Comparison of ENCODE assay signal across 8 mouse cellular contexts in genomic region chr5:48371890-48372766, GRCm38 (mm10). TPM values are rescaled to one million over a fixed set of nuclear protein-coding genes. Genes with fewer than 3 reads are reported as not detected.
A peak's percentile ranks its signal among the peaks of the same experiment; 100 is the strongest.
DNase-seq lines count a peak whose midpoint lies in the region; ATAC-seq lines count a peak whose summit lies in the region.

No protein-coding gene starts in this region.

- H3K9me3 ChIP-seq in hindbrain, embryonic 12.5 days (replicated peaks): no peaks in the 10 kb centered on the region

- peak overlapping the region; percentile 63 for H3K4me2 ChIP-seq in hindbrain, embryonic 12.5 days (replicated peaks)

- peak overlapping the region; percentile 55 for H3K27ac ChIP-seq in hindbrain, embryonic 12.5 days

- H3K4me1 ChIP-seq in hindbrain, embryonic 12.5 days: peaks cover 5% of the 10 kb centered on the region

- under 1% methylated on average over 44 of the region's 44 CpGs for WGBS in hindbrain, embryonic 12.5 days

- ATAC-seq in hindbrain, embryonic 12.5 days (ENCODE audit: low FRiP score): peak; percentile 100

- peaks cover 13% of the 10 kb centered on the region; the same call in 1 of the 2 replicates for H3K36me3 ChIP-seq in hindbrain, embryonic 12.5 days

- H3K4me3 ChIP-seq in hindbrain, embryonic 12.5 days: peak overlapping the region; percentile 77

- no peaks in the 10 kb centered on the region for H3K27me3 ChIP-seq in hindbrain, embryonic 12.5 days

- peak overlapping the region; percentile 70 for H3K9ac ChIP-seq in hindbrain, embryonic 12.5 days

- peak; percentile 98 for DNase-seq in NIH3T3 (ENCODE audit: low read depth)
- DNase-seq in cerebellum, postnatal 10 days: peak; percentile 98
- DNase-seq in frontal cortex, postnatal 10 days (ENCODE audit: low spot score in 2 of 2): peak; percentile 88 to 92
- DNase-seq in layer of hippocampus, postnatal 14 days (ENCODE audit: low spot score in 2 of 2): peak; percentile 95 to 96
- peak; percentile 93 for DNase-seq in lung, postnatal 14 days
- peak; percentile 91 for DNase-seq in retina, adult 2 months (ENCODE audit: low read depth, low spot score)
- peak; percentile 89 to 91 for DNase-seq in thymus, postnatal 36 days

RNA-seq across cellular contexts. Expression of gene 5730480H06Rik, which starts 44.4 kb away (rescaled TPM):
- 25.3 and 27.0 TPM in 2 replicates for polyA plus RNA-seq in hindbrain, embryonic 12.5 days (2016; fragmentation: Nextera tagmentation; extraction: Ambion mirVana)
- 10 to 100 TPM; 19.3 to 20.5 TPM for total RNA-seq in layer of hippocampus, postnatal 14 days (2021)

Comparison
In these comparisons a context has a peak if more than half of its experiments do, and no peak if none do; other contexts are left out.
1. Peak in every context shown above with its lines: DNase-seq, ATAC-seq, H3K4me3 ChIP-seq and H3K27ac ChIP-seq.